Mouse (Mus musculus) megakaryocyte, embryonic 14.5 days (primary cell): ENCODE measurements around the gene Msantd2. TPM values are rescaled to one million over a fixed set of nuclear protein-coding genes. Genes with fewer than 3 reads are reported as not detected.

ENCODE experiments used
- H3K27me3 ChIP-seq: replicated peaks from 2 replicates; pipeline ENCODE3; 2012; ENCODE audit warnings: inconsistent platforms
- H3K36me3 ChIP-seq: replicated peaks from 2 replicates; pipeline ENCODE3; 2012; ENCODE audit warnings: low read length, inconsistent platforms, mixed read lengths
- H3K4me1 ChIP-seq: 2 replicates; pipeline ENCODE4 v1.6.1; 2012; ENCODE audit warnings: inconsistent platforms
- H3K4me3 ChIP-seq: replicated peaks from 2 replicates; pipeline ENCODE3; 2012; ENCODE audit warnings: moderate library complexity, mild to moderate bottlenecking, inconsistent platforms
- H3K9me3 ChIP-seq: 2 replicates; pipeline ENCODE4 v1.6.1; 2012; ENCODE audit warnings: inconsistent platforms
- FLI1 ChIP-seq: IDR thresholded peaks from 2 replicates; pipeline ENCODE4 v1.6.1; 2012; ENCODE audit warnings: low read length, inconsistent platforms, mixed read lengths
- GATA1 ChIP-seq: IDR thresholded peaks from 3 replicates; pipeline ENCODE4 v1.6.1; 2012; ENCODE audit warnings: mixed read lengths, low read length, inconsistent platforms, borderline replicate concordance
- polyA plus RNA-seq: library from polyadenylated mRNA; stranded (reverse); fragments of >175 nt; gene quantifications from 2 replicates; pipeline ENCODE4 v1.2.3, GENCODE M21; 2012; ENCODE audit warnings: low replicate concordance; ENCODE audit not compliant: insufficient read depth

Gene Msantd2
- polyA plus RNA-seq, 1 experiment, result 3.5 TPM

- peaks cover 100% of the 10 kb centered on the region for H3K4me1 ChIP-seq
- no peaks in the 10 kb centered on the region for H3K9me3 ChIP-seq
- peak overlapping the region; percentile 93 for H3K4me3 ChIP-seq
- peaks cover 33% of the 10 kb centered on the region for H3K36me3 ChIP-seq
- no peaks in the 10 kb centered on the region for H3K27me3 ChIP-seq
- TF ChIP-seq GATA1 (no peak), FLI1 (no peak)
Measured at GRCm38 (mm10) chr9:37568605-37569214, 79.6 kb downstream of the Msantd2 start.

GRCm38 (mm10) chr9:37569231-37569835, 80.2 kb downstream of the Msantd2 start:
- H3K9me3 ChIP-seq, result no peaks in the 10 kb centered on the region
- H3K36me3 ChIP-seq, result peaks cover 36% of the 10 kb centered on the region
- no peaks in the 10 kb centered on the region for H3K27me3 ChIP-seq
- H3K4me1 ChIP-seq, result peaks cover 100% of the 10 kb centered on the region
- no peak for TF ChIP-seq FLI1
- TF ChIP-seq GATA1, result no peak
- H3K4me3 ChIP-seq, result peak overlapping the region; percentile 67

- no peak for TF ChIP-seq FLI1
- TF ChIP-seq GATA1, result no peak; the same call in 2 of the 3 replicates
- peaks cover 56% of the 10 kb centered on the region for H3K36me3 ChIP-seq
- peaks cover 100% of the 10 kb centered on the region for H3K4me1 ChIP-seq
- no peaks in the 10 kb centered on the region for H3K9me3 ChIP-seq
- peak overlapping the region; percentile 85 for H3K4me3 ChIP-seq
- H3K27me3 ChIP-seq, result no peaks in the 10 kb centered on the region
Measured at GRCm38 (mm10) chr9:37572204-37572876, 83.2 kb downstream of the Msantd2 start.

Other genes with a start within 250 kb of the Msantd2 start
- 1.2 TPM in 1 of 2 replicates, not detected in the other for gene Slc37a2, start 233.6 kb upstream of the Msantd2 start, polyA plus RNA-seq
- gene Ccdc15, start 140.9 kb upstream of the Msantd2 start, polyA plus RNA-seq, result 2.8 TPM in 1 of 2 replicates, not detected in the other
- gene Hepacam, start 122.0 kb upstream of the Msantd2 start, polyA plus RNA-seq, result not detected in 2 replicates
- not detected in 2 replicates for gene Robo4, start 87.4 kb upstream of the Msantd2 start, polyA plus RNA-seq
- gene Robo3, start 56.1 kb upstream of the Msantd2 start, polyA plus RNA-seq, result 433 and 1,147 TPM in 2 replicates
- gene Esam, start 38.8 kb downstream of the Msantd2 start, polyA plus RNA-seq, result 10.7 and 14.5 TPM in 2 replicates
- not detected in 2 replicates for gene Vsig2, start 49.9 kb downstream of the Msantd2 start, polyA plus RNA-seq
- gene Nrgn, start 63.6 kb downstream of the Msantd2 start, polyA plus RNA-seq, result 5,423 and 8,339 TPM in 2 replicates
- 0.40 TPM in 1 of 2 replicates, not detected in the other for gene Siae, start 66.4 kb downstream of the Msantd2 start, polyA plus RNA-seq
- 1.8 TPM in 1 of 2 replicates, not detected in the other for gene Spa17, start 124.4 kb downstream of the Msantd2 start, polyA plus RNA-seq
- 34.5 and 61.7 TPM in 2 replicates for gene Tbrg1, start 168.0 kb downstream of the Msantd2 start, polyA plus RNA-seq
- gene Panx3, start 179.9 kb downstream of the Msantd2 start, polyA plus RNA-seq, result not detected in 2 replicates
- gene Olfr160, start 226.9 kb downstream of the Msantd2 start, polyA plus RNA-seq, result not detected in 2 replicates